Mouse (Mus musculus) heart, adult 2 months (tissue): Measurements from ENCODE around the gene Olfml1. TPM values are rescaled to one million over a fixed set of nuclear protein-coding genes. Genes with fewer than 3 reads are reported as not detected.

Experiments used
- DNase-seq, 2 experiments: peaks; one replicate each; pipeline ENCODE4 v3.0.0; 2021
- H3K27ac ChIP-seq: fragments of 200-600 bp; 2 replicates; pipeline ENCODE4 v1.8.1; 2022
- H3K27me3 ChIP-seq: fragments of 200-500 bp; 2 replicates; pipeline ENCODE4 v1.6.1; 2012; ENCODE audit warnings: mild to moderate bottlenecking, low read length, inconsistent platforms, mixed read lengths; ENCODE audit not compliant: control insufficient read depth, insufficient read depth
- H3K36me3 ChIP-seq: fragments of 200-500 bp; 2 replicates; pipeline ENCODE4 v1.6.1; 2012; ENCODE audit warnings: low read length, inconsistent platforms; ENCODE audit not compliant: control insufficient read depth, insufficient read depth
- H3K4me1 ChIP-seq: fragments of 200-500 bp; 2 replicates; pipeline ENCODE4 v1.6.1; 2011; ENCODE audit warnings: low read length; ENCODE audit not compliant: control insufficient read depth, insufficient read depth
- H3K4me3 ChIP-seq: fragments of 200-600 bp; 2 replicates; pipeline ENCODE4 v1.8.1; 2022
- H3K79me2 ChIP-seq: fragments of 200-500 bp; replicated peaks from 2 replicates; pipeline ENCODE4 v1.6.1; 2012; ENCODE audit warnings: mild to moderate bottlenecking, inconsistent platforms, low read length, moderate library complexity, mixed read lengths; ENCODE audit not compliant: control insufficient read depth, insufficient read depth
- H3K9ac ChIP-seq: fragments of 200-500 bp; 2 replicates; pipeline ENCODE4 v1.6.1; 2012; ENCODE audit warnings: low read depth, mild to moderate bottlenecking, control low read depth, inconsistent platforms, low read length, mixed read lengths
- CTCF ChIP-seq: fragments of 200-600 bp; IDR thresholded peaks from 2 replicates; pipeline ENCODE4 v1.8.1; 2022; ENCODE audit warnings: antibody characterized with exemption, mild to moderate bottlenecking, moderate library complexity
- EP300 ChIP-seq: fragments of 200-500 bp; IDR thresholded peaks from 2 replicates; pipeline ENCODE4 v1.6.1; 2011; ENCODE audit warnings: low read depth, low read length, control low read depth; ENCODE audit not compliant: insufficient read depth
- POLR2A ChIP-seq: fragments of 200-500 bp; IDR thresholded peaks from 2 replicates; pipeline ENCODE4 v1.6.1; 2011; ENCODE audit warnings: mild to moderate bottlenecking, low read depth, low read length, control low read depth; ENCODE audit not compliant: insufficient read depth
- WGBS: fragments of 180-500 bp; shearing (Covaris S2); methylation state at CpG from one replicate; pipeline ENCODE4 v1.1.7; 2018; 5-methylcytosine and 5-hydroxymethylcytosine counted together
- intact Hi-C: fragments of 180-260 bp; cut with DNase I; formaldehyde crosslinking; loops from one replicate; pipeline ENCODE4 v1.15.1; 2025
- polyA plus RNA-seq: library from polyadenylated mRNA; depleted of rRNA; stranded (reverse); fragments of >200 nt; gene quantifications from 2 replicates; pipeline ENCODE4 v1.2.3, GENCODE M21; 2012
- total RNA-seq, 2 experiments: library from RNA; stranded (reverse); gene quantifications; 2 replicates each; pipeline ENCODE4 v1.2.3; 2021

Olfml1 gene
- total and polyA plus RNA-seq, 3 experiments, result 4.0 to 4.6 (median 4.1) TPM

GRCm38 (mm10) chr7:107610880-107611279 lies 43.6 kb downstream of the Olfml1 start:
- WGBS, result 59% methylated on average over 5 of the region's 5 CpGs
- H3K27ac ChIP-seq, result no peak overlapping the region

GRCm38 (mm10) chr7:107618028-107618992 lies 51.1 kb downstream of the Olfml1 start:
- DNase-seq, result no peak
- no peak overlapping the region for H3K27ac ChIP-seq
- no peaks in the 10 kb centered on the region for H3K27me3 ChIP-seq
- 33% methylated on average over 11 of the region's 11 CpGs for WGBS
- H3K79me2 ChIP-seq, result no peaks in the 10 kb centered on the region
- no peaks in the 10 kb centered on the region for H3K36me3 ChIP-seq
- H3K9ac ChIP-seq, result no peak overlapping the region
- H3K4me3 ChIP-seq, result no peak overlapping the region
- TF ChIP-seq EP300 (no peak), POLR2A (no peak)
- H3K4me1 ChIP-seq, result peaks cover 3% of the 10 kb centered on the region
- intact Hi-C loops, result no loop called here

More at GRCm38 (mm10) chr7:107610880-107611279, 43.6 kb downstream of the Olfml1 start:
- Histone ChIP-seq H3K79me2 (no peaks in the 10 kb centered on the region; the same call in 1 of the 2 replicates), H3K9ac (no peak overlapping the region), H3K4me1 (no peaks in the 10 kb centered on the region), H3K27me3 (no peaks in the 10 kb centered on the region), H3K4me3 (no peak overlapping the region), H3K36me3 (no peaks in the 10 kb centered on the region)
- DNase-seq, result no peak
- TF ChIP-seq CTCF (no peak), EP300 (no peak), POLR2A (no peak)
- intact Hi-C loops, result no loop called here

- intact Hi-C loops, result no loop called here
- Histone ChIP-seq H3K4me3 (no peak overlapping the region), H3K36me3 (no peaks in the 10 kb centered on the region), H3K9ac (no peak overlapping the region), H3K27ac (no peak overlapping the region), H3K27me3 (no peaks in the 10 kb centered on the region), H3K4me1 (peaks cover 3% of the 10 kb centered on the region), H3K79me2 (no peaks in the 10 kb centered on the region)
- TF ChIP-seq POLR2A (no peak), CTCF (no peak), EP300 (no peak)
- DNase-seq, result peak in 1 of 2 experiments; percentile 24
- 51% methylated on average over 4 of the region's 4 CpGs for WGBS
Measured at GRCm38 (mm10) chr7:107619225-107619624, 52.0 kb downstream of the Olfml1 start.

GRCm38 (mm10) chr7:107620137-107620536 lies 52.9 kb downstream of the Olfml1 start:
- Histone ChIP-seq H3K4me1 (peaks cover 3% of the 10 kb centered on the region), H3K79me2 (no peaks in the 10 kb centered on the region), H3K27me3 (no peaks in the 10 kb centered on the region), H3K9ac (no peak overlapping the region), H3K27ac (no peak overlapping the region), H3K36me3 (no peaks in the 10 kb centered on the region), H3K4me3 (no peak overlapping the region)
- intact Hi-C loops, result no loop called here
- WGBS, result 63% methylated on average over 3 of the region's 3 CpGs
- no peak for TF ChIP-seq CTCF
- no peak for TF ChIP-seq EP300
- no peak for TF ChIP-seq POLR2A
- no peak for DNase-seq

- Histone ChIP-seq H3K27me3 (no peaks in the 10 kb centered on the region), H3K4me1 (peaks cover under 1% of the 10 kb centered on the region; the same call in 1 of the 2 replicates), H3K9ac (no peak overlapping the region), H3K36me3 (no peaks in the 10 kb centered on the region), H3K4me3 (no peak overlapping the region), H3K79me2 (no peaks in the 10 kb centered on the region), H3K27ac (no peak overlapping the region)
- intact Hi-C loops, result no loop called here
- DNase-seq, result no peak
- WGBS, result 46% methylated on average over 3 of the region's 3 CpGs
- no peak for TF ChIP-seq POLR2A
Measured at GRCm38 (mm10) chr7:107624432-107624831, 57.2 kb downstream of the Olfml1 start.

- Histone ChIP-seq H3K27me3 (no peaks in the 10 kb centered on the region), H3K4me1 (no peaks in the 10 kb centered on the region), H3K36me3 (no peaks in the 10 kb centered on the region), H3K79me2 (no peaks in the 10 kb centered on the region), H3K4me3 (no peak within 1 kb of the TSS), H3K9ac (no peak within 1 kb of the TSS), H3K27ac (no peak within 1 kb of the TSS)
- intact Hi-C loops, result no loop called here
- no peak for DNase-seq
- no peak for TF ChIP-seq EP300
- no peak for TF ChIP-seq CTCF
- TF ChIP-seq POLR2A, result no peak
- 86% methylated on average over 2 of the region's 2 CpGs for WGBS
Measured at GRCm38 (mm10) chr7:107625061-107625460, 57.8 kb downstream of the Olfml1 start, which contains the start of gene 5330417H12Rik. Gene 5330417H12Rik (minus strand): TSS chr7:107625161.
